Mouse (Mus musculus) midbrain, embryonic 10.5 days (tissue): Measurements from ENCODE around the gene Slc6a9. TPM values are rescaled to one million over a fixed set of nuclear protein-coding genes. Genes with fewer than 3 reads are reported as not detected.

Experiments used
- DNase-seq: peaks from one replicate; pipeline ENCODE4 v3.0.0-alpha.2; 2017; ENCODE audit warnings: low spot score
- H3K27ac ChIP-seq: fragments of 300-500 bp; sonication (generic); replicated peaks from 2 replicates; pipeline ENCODE4 v1.5.1; 2016; ENCODE audit warnings: mild to moderate bottlenecking
- H3K27me3 ChIP-seq: fragments of 300-500 bp; sonication (generic); 2 replicates; pipeline ENCODE4 v1.6.1; 2016; ENCODE audit warnings: low read depth, mild to moderate bottlenecking; ENCODE audit not compliant: poor library complexity, severe bottlenecking
- H3K36me3 ChIP-seq: fragments of 300-500 bp; sonication (generic); 2 replicates; pipeline ENCODE4 v1.6.1; 2016; ENCODE audit warnings: mild to moderate bottlenecking, moderate library complexity
- H3K4me1 ChIP-seq: fragments of 300-500 bp; sonication (generic); 2 replicates; pipeline ENCODE4 v1.6.1; 2016
- H3K4me3 ChIP-seq: fragments of 300-500 bp; sonication (generic); 2 replicates; pipeline ENCODE4 v1.5.1; 2016; ENCODE audit warnings: mild to moderate bottlenecking, moderate library complexity
- H3K9me3 ChIP-seq: fragments of 300-500 bp; sonication (generic); replicated peaks from 2 replicates; pipeline ENCODE4 v1.6.1; 2016; ENCODE audit warnings: mild to moderate bottlenecking
- WGBS: fragments of 180-500 bp; shearing (Covaris S2); methylation state at CpG from one replicate; pipeline ENCODE4 v1.1.7; 2016; 5-methylcytosine and 5-hydroxymethylcytosine counted together
- polyA plus RNA-seq: library from polyadenylated mRNA; unstranded; fragments of >200 nt; fragmentation: Nextera tagmentation; extraction: Ambion mirVana; gene quantifications from 2 replicates; pipeline ENCODE4 v1.2.1, GENCODE M21; 2016

Slc6a9 gene
- polyA plus RNA-seq, 1 experiment from 2014 or later: 6.7 TPM

DNA sequence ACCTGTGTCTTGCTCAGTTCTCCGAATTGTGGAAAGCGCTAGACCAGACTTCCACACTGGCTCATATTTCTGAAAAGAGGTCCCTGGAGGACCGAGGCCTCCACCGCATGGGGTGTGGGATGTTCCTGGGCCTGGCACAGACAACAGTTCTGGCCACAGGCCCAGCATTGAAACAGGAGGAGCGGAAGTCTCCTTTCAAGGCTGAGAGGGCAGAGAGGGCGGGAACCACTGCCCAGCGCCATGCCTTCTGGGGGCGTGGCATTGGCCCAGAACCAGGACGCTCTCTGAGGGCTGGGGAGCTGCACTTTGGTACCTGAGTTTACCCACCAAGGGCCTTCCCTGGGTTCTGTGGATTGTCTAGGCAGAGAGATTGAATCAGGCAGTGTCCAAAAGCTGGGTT lies 31.8 kb downstream of the Slc6a9 start:
- no peak for DNase-seq
- H3K27me3 ChIP-seq: peaks cover 23% of the 10 kb centered on the region
- H3K4me1 ChIP-seq: peaks cover 39% of the 10 kb centered on the region
- H3K27ac ChIP-seq: no peak overlapping the region
- H3K9me3 ChIP-seq: no peaks in the 10 kb centered on the region
- H3K36me3 ChIP-seq: no peaks in the 10 kb centered on the region
- H3K4me3 ChIP-seq: no peak overlapping the region
- 64% methylated on average over 9 of the region's 9 CpGs for WGBS

DNA sequence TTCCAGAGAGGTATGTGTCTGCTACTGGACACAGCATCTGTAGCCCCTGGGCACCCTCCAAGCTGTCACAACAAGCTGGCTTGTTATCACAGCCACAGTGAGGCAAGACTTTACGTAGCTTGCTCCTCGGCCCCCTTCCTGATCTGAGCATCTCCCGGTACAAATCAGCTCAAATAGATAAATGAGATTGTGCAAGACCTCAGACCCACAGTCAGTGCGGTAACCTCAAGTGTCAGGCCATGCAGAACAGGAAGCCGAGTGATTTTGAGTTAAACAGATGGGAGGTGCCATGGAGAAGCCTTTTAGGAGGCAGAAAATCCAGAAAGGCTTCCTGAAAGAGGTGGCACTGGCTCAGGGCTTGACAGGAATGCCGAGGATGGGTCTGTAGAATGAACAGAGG lies 32.7 kb downstream of the Slc6a9 start:
- H3K9me3 ChIP-seq: no peaks in the 10 kb centered on the region
- WGBS: 81% methylated on average over 6 of the region's 6 CpGs
- no peak for DNase-seq
- H3K4me1 ChIP-seq: peaks cover 46% of the 10 kb centered on the region
- H3K4me3 ChIP-seq: no peak overlapping the region
- peaks cover 23% of the 10 kb centered on the region for H3K27me3 ChIP-seq
- H3K27ac ChIP-seq: no peak overlapping the region
- no peaks in the 10 kb centered on the region for H3K36me3 ChIP-seq

DNA sequence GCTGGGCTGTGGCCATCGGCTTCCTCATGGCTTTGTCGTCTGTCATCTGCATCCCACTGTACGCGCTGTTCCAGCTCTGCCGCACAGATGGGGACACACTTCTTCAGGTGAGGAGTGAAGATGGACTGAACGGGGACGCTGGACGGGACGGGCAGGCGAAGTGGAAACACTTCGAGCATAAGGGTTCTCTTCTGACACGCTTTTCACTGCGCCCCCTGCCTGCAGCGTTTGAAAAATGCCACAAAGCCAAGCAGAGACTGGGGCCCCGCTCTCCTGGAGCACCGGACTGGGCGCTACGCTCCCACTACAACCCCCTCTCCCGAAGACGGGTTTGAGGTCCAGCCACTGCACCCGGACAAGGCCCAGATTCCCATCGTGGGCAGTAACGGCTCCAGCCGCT lies 33.5 kb downstream of the Slc6a9 start:
- H3K36me3 ChIP-seq: no peaks in the 10 kb centered on the region
- peak overlapping the region; percentile 24 for H3K4me3 ChIP-seq
- peaks cover 50% of the 10 kb centered on the region for H3K4me1 ChIP-seq
- no peaks in the 10 kb centered on the region for H3K9me3 ChIP-seq
- peak overlapping the region; percentile 67 for H3K27ac ChIP-seq
- 21% methylated on average over 24 of the region's 24 CpGs for WGBS
- peak; percentile 68 for DNase-seq
- H3K27me3 ChIP-seq: peaks cover 23% of the 10 kb centered on the region

DNA sequence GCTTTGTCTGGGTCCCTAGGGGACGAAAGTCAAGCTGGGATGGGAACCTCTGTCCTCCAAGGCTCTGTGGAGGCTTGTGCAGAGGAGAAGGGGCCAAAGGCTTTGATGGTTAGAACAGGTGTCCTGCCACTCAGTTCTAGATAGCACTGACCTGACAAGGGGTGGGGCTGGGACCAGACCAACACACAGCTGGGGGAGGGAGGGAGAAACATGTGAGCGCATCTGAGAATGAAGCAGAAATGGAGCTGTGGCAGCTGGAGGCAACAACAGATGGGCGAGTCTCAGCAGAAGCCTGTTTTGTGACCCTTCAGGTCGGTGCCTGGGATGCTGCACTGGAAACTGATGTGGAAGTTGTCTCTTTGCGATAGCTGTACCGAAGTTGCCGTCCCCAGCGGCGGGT lies 35.0 kb downstream of the Slc6a9 start:
- H3K9me3 ChIP-seq: no peaks in the 10 kb centered on the region
- H3K27me3 ChIP-seq: peaks cover 23% of the 10 kb centered on the region
- no peak overlapping the region for H3K27ac ChIP-seq
- H3K36me3 ChIP-seq: peaks cover 15% of the 10 kb centered on the region
- 80% methylated on average over 9 of the region's 9 CpGs for WGBS
- DNase-seq: no peak
- no peak overlapping the region for H3K4me3 ChIP-seq
- H3K4me1 ChIP-seq: peaks cover 50% of the 10 kb centered on the region

DNA sequence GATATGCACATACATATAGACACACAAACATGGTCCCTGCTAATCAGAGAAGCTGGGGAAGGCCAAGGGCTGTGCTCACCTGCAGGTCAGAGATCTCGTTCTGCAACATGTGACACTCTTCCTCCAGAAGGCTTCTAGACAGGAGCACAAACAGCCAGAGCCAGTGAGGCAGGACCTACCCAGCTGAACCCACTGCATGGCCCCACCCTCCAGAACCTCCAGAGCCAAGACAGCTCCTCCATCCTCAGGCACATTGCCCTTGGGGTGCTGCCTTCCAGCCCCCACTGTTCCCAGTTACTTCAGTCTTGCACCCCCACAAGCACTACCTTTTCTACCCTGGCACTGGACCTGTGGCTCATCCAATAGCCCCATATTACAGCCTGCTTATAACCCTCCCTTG lies 36.1 kb downstream of the Slc6a9 start:
- no peak for DNase-seq
- H3K4me1 ChIP-seq: peaks cover 50% of the 10 kb centered on the region
- peaks cover 26% of the 10 kb centered on the region for H3K36me3 ChIP-seq
- peaks cover 23% of the 10 kb centered on the region for H3K27me3 ChIP-seq
- H3K27ac ChIP-seq: no peak overlapping the region
- H3K9me3 ChIP-seq: no peaks in the 10 kb centered on the region
- 69% methylated on average over 1 of the region's 1 CpGs for WGBS
- H3K4me3 ChIP-seq: no peak overlapping the region

DNA sequence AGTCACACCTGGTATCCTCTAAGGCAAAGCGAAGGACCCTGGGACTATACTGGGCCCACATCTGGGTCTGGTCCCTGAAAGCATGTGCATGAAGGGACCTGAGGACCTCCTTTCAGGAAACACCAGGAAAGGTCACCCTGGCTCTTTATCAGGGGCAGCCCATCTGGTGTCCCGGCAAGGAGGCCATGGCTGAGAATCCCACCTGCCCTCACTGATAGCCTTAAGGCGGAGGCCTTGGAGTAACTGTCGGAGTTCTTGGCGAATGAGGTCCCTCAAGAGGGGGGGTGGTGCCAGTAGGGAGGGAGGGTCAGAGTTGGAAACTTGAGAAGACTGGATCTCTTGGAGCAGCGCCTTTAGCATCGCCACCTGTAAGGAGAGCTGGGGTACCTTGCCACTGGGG lies 37.5 kb downstream of the Slc6a9 start:
- no peak for DNase-seq
- H3K27ac ChIP-seq: 0 out of 2 replicates have a peak overlapping the region, but pooled peaks have one; percentile 64
- H3K27me3 ChIP-seq: peaks cover 22% of the 10 kb centered on the region
- H3K36me3 ChIP-seq: peaks cover 38% of the 10 kb centered on the region
- H3K4me3 ChIP-seq: peak overlapping the region; percentile 45
- 66% methylated on average over 7 of the region's 7 CpGs for WGBS
- H3K4me1 ChIP-seq: peaks cover 46% of the 10 kb centered on the region
- H3K9me3 ChIP-seq: no peaks in the 10 kb centered on the region

GRCm38 (mm10) chr4:117872471-117872886 lies 38.2 kb downstream of the Slc6a9 start, which contains the start of gene Ccdc24:
Gene Ccdc24, minus strand, starts transcription at chr4:117872557.
- Histone ChIP-seq H3K9me3 (no peaks in the 10 kb centered on the region), H3K27me3 (peaks cover 15% of the 10 kb centered on the region), H3K27ac (peak within 1 kb of the TSS; percentile 64), H3K4me1 (peaks cover 46% of the 10 kb centered on the region), H3K4me3 (peak within 1 kb of the TSS; percentile 45), H3K36me3 (peaks cover 45% of the 10 kb centered on the region)
- peak; percentile 60 for DNase-seq
- WGBS: 5% methylated on average over 14 of the region's 14 CpGs

DNA sequence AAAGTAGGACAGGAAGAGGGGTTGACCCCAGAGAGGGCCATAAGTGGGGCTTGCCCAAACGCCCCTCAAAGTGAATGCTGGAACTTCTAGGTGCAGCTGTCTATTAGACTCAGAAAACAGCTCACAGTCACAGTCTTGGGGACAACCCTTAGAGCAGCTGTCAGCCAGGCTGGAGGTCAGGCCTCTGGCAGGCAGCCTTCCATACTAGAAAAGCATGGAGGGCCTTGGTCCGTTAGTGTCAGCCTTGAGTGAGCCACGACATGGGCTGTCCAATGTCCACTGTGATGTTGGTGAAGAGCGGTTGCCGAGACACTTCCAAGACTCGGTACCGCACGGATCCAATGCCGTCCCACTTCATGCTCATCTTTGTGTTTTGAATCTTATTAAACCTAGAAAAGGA lies 39.3 kb downstream of the Slc6a9 start:
- H3K27me3 ChIP-seq: 0 out of 2 replicates have a peak, but pooled peaks cover 3% of the 10 kb centered on the region
- no peak overlapping the region for H3K4me3 ChIP-seq
- WGBS: 91% methylated on average over 9 of the region's 9 CpGs
- H3K27ac ChIP-seq: no peak overlapping the region
- no peak for DNase-seq
- H3K4me1 ChIP-seq: peaks cover 40% of the 10 kb centered on the region
- no peaks in the 10 kb centered on the region for H3K9me3 ChIP-seq
- peaks cover 56% of the 10 kb centered on the region for H3K36me3 ChIP-seq

GRCm38 (mm10) chr4:117878301-117878700 lies 44.0 kb downstream of the Slc6a9 start:
- Histone ChIP-seq H3K36me3 (peaks cover 82% of the 10 kb centered on the region), H3K4me3 (no peak overlapping the region), H3K4me1 (peaks cover 43% of the 10 kb centered on the region), H3K27me3 (no peaks in the 10 kb centered on the region), H3K27ac (0 out of 2 replicates have a peak overlapping the region, but pooled peaks have one; percentile 49), H3K9me3 (no peaks in the 10 kb centered on the region)
- WGBS: 78% methylated on average over 10 of the region's 10 CpGs
- no peak for DNase-seq

DNA sequence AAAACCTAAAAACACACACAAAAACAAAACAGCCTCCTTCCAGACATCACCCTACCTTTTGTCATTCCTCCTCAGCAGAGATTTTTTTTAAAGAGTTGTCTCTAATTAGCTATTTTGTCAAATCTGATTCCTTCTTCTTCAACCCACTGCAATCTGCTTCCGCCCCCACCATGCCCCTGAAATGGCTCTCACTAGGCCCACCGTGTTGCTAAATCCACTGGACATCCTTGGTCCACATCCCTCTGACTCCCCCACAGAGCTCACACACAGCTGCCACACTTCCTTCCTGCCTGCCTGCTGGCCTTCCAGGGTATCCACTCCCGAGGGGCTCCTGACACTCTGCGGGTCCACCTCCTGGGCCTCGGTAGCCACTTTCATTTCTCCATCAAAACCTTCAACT lies 44.4 kb downstream of the Slc6a9 start:
- DNase-seq: no peak
- Histone ChIP-seq H3K4me3 (no peak overlapping the region), H3K27ac (no peak overlapping the region), H3K36me3 (peaks cover 78% of the 10 kb centered on the region), H3K4me1 (peaks cover 42% of the 10 kb centered on the region), H3K9me3 (no peaks in the 10 kb centered on the region), H3K27me3 (no peaks in the 10 kb centered on the region)
- 85% methylated on average over 5 of the region's 5 CpGs for WGBS

GRCm38 (mm10) chr4:117882701-117883691 lies 48.7 kb downstream of the Slc6a9 start, which contains the start of gene B4galt2:
Gene B4galt2, minus strand, starts transcription at chr4:117883487.
- WGBS: under 1% methylated on average over 91 of the region's 103 CpGs
- DNase-seq: peak; percentile 72
- H3K4me1 ChIP-seq: peaks cover 77% of the 10 kb centered on the region
- H3K27me3 ChIP-seq: 0 out of 2 replicates have a peak, but pooled peaks cover 8% of the 10 kb centered on the region
- H3K27ac ChIP-seq: peak within 1 kb of the TSS; percentile 96
- H3K4me3 ChIP-seq: peak within 1 kb of the TSS; percentile 90
- peaks cover 58% of the 10 kb centered on the region for H3K36me3 ChIP-seq
- no peaks in the 10 kb centered on the region for H3K9me3 ChIP-seq

- Histone ChIP-seq H3K27me3 (0 out of 2 replicates have a peak, but pooled peaks cover 8% of the 10 kb centered on the region), H3K4me1 (peaks cover 71% of the 10 kb centered on the region), H3K4me3 (peak overlapping the region; percentile 90), H3K9me3 (no peaks in the 10 kb centered on the region), H3K27ac (no peak overlapping the region), H3K36me3 (peaks cover 49% of the 10 kb centered on the region)
- 100% methylated on average over 1 of the region's 1 CpGs for WGBS
- DNase-seq: no peak
Measured at GRCm38 (mm10) chr4:117884146-117884545, 49.8 kb downstream of the Slc6a9 start.

DNA sequence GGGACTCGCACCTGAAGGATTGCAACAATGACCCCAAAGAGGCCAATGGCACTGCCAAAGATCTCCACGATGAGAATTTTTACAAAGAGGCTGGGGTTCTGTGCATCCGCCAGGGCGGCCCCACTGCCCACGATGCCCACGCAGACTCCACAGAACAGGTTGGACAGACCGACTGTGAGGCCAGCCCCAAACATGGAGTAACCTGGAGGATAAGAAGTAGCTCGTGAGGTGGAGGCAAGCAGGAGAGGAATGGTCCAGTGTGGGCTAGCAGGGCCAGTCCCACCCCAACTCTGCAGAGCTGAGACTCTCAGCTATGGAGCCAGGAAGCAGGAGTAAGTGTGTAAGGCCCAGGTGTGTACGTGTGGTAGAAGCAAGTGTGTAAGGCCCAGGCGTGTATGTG lies 50.8 kb downstream of the Slc6a9 start:
- Histone ChIP-seq H3K9me3 (no peaks in the 10 kb centered on the region), H3K4me1 (peaks cover 65% of the 10 kb centered on the region), H3K27me3 (0 out of 2 replicates have a peak, but pooled peaks cover 8% of the 10 kb centered on the region), H3K27ac (no peak overlapping the region), H3K4me3 (0 out of 2 replicates have a peak overlapping the region, but pooled peaks have one; percentile 95), H3K36me3 (peaks cover 49% of the 10 kb centered on the region)
- WGBS: 94% methylated on average over 10 of the region's 10 CpGs
- DNase-seq: no peak
